Comparison of ENCODE assay signal across 8 mouse cellular contexts in the genomic region with DNA sequence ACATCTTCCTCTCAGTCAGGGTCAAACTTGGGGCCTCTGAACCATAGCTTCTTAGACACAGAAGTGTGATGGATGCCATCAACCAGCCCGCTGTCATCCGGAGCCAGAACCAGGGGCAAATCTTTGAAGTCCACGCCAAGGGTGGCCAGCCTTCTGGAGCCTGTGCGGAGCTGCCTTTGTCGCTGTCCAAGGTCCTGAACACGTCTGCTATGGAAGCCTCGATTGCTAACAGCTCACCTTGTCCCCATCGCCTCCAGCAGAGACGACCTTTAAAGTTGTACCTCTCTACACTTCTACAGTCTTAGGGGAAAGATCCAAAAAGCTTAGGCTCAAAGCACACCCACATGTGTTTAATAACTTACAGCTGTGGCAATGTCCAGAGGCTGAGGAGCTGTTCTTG. TPM values are rescaled to one million over a fixed set of nuclear protein-coding genes. Genes with fewer than 3 reads are reported as not detected.
DNase-seq lines count a peak whose midpoint lies in the region; ATAC-seq lines count a peak whose summit lies in the region.

No protein-coding gene starts in this region.

- no peak overlapping the region for H3K27ac ChIP-seq in forebrain, embryonic 14.5 days (ENCODE audit: low read depth, low read length)
- H3K27ac ChIP-seq in forebrain, embryonic 12.5 days = no peak overlapping the region

- H3K4me3 ChIP-seq in forebrain, embryonic 14.5 days (ENCODE audit: low read depth, low read length) = no peak overlapping the region
- H3K4me3 ChIP-seq in forebrain, embryonic 12.5 days (replicated peaks) = no peak overlapping the region

- no peak overlapping the region for H3K4me2 ChIP-seq in forebrain, embryonic 14.5 days (ENCODE audit: low read length)
- H3K4me2 ChIP-seq in forebrain, embryonic 12.5 days = no peak overlapping the region

- DNase-seq in forebrain, embryonic 14.5 days (ENCODE audit: low spot score) = peak; percentile 54
- DNase-seq in 3T3-L1 (ENCODE audit: low read depth, low spot score) = peak; percentile 72
- DNase-seq in adrenal gland, postnatal 36 days = peak; percentile 84 to 88
- peak; percentile 68 for DNase-seq in hindlimb bud, embryonic 11.5 days (ENCODE audit: extremely low spot score, low read depth, low spot score)
- peak; percentile 90 for DNase-seq in thymus, postnatal 4 days
- DNase-seq in layer of hippocampus, adult 18-20 months (ENCODE audit: low spot score in 2 of 2) = no peak

- no peaks in the 10 kb centered on the region for H3K9me3 ChIP-seq in forebrain, embryonic 14.5 days (replicated peaks; ENCODE audit: control insufficient read depth, low read length)
- no peaks in the 10 kb centered on the region for H3K9me3 ChIP-seq in forebrain, embryonic 12.5 days

- WGBS in forebrain, embryonic 14.5 days = 4% methylated on average over 9 of the region's 9 CpGs
- WGBS in forebrain, embryonic 12.5 days = 6% methylated on average over 9 of the region's 9 CpGs

- no peaks in the 10 kb centered on the region for H3K36me3 ChIP-seq in forebrain, embryonic 14.5 days (ENCODE audit: control insufficient read depth, insufficient read depth, low read length)
- no peaks in the 10 kb centered on the region for H3K36me3 ChIP-seq in forebrain, embryonic 12.5 days (replicated peaks)

- no peaks in the 10 kb centered on the region for H3K4me1 ChIP-seq in forebrain, embryonic 14.5 days (ENCODE audit: control insufficient read depth, insufficient read depth, low read length)
- peaks cover 9% of the 10 kb centered on the region for H3K4me1 ChIP-seq in forebrain, embryonic 12.5 days

- peaks cover 17% of the 10 kb centered on the region for H3K27me3 ChIP-seq in forebrain, embryonic 14.5 days (replicated peaks; ENCODE audit: control insufficient read depth, insufficient read depth, low read length)
- peaks cover 61% of the 10 kb centered on the region for H3K27me3 ChIP-seq in forebrain, embryonic 12.5 days

- ATAC-seq in forebrain, embryonic 14.5 days = no peak
- no peak for ATAC-seq in forebrain, embryonic 12.5 days (ENCODE audit: low FRiP score)
- 0 out of 2 replicates have a peak, but pooled peaks have one; percentile 39 for ATAC-seq in megakaryocyte, adult 5-6 weeks (ENCODE audit: poor library complexity, severe bottlenecking)

- no peak overlapping the region for H3K9ac ChIP-seq in forebrain, embryonic 14.5 days (ENCODE audit: low read length)
- no peak overlapping the region for H3K9ac ChIP-seq in forebrain, embryonic 12.5 days

RNA-seq across cellular contexts. Expression of gene Gas2l2, which starts 8.0 kb away (rescaled TPM):
- polyA plus RNA-seq in forebrain, embryonic 14.5 days (2014; fragmentation: Nextera tagmentation; extraction: Ambion mirVana) = 0.32 and 0.38 TPM in 2 replicates
- polyA plus RNA-seq in forebrain, embryonic 12.5 days (2016; fragmentation: Nextera tagmentation; extraction: Ambion mirVana) = 0.08 and 0.22 TPM in 2 replicates
- not detected for total RNA-seq in adrenal gland, postnatal 36 days (2021)
- total RNA-seq in megakaryocyte, adult 5-6 weeks (2015) = not detected in 2 replicates
- not detected in 2 replicates for total RNA-seq in megakaryocyte, adult 5-6 weeks (2017)
- total RNA-seq in layer of hippocampus, adult 18-20 months (2021) = under 1 TPM; 0.28 to 0.32 TPM

RNA-seq across cellular contexts. Expression of gene Rasl10b, which starts 12.4 kb away (rescaled TPM):
- polyA plus RNA-seq in forebrain, embryonic 14.5 days (2014; fragmentation: Nextera tagmentation; extraction: Ambion mirVana) = 7.9 and 12.3 TPM in 2 replicates
- 11.0 and 13.9 TPM in 2 replicates for polyA plus RNA-seq in forebrain, embryonic 12.5 days (2016; fragmentation: Nextera tagmentation; extraction: Ambion mirVana)
- total RNA-seq in adrenal gland, postnatal 36 days (2021) = 10 to 100 TPM; 12.0 to 13.6 TPM
- not detected in 2 replicates for total RNA-seq in megakaryocyte, adult 5-6 weeks (2015)
- total RNA-seq in megakaryocyte, adult 5-6 weeks (2017) = not detected in 2 replicates
- total RNA-seq in layer of hippocampus, adult 18-20 months (2021) = 100 to 1,000 TPM; 243 to 245 TPM

RNA-seq across cellular contexts. Expression of gene 1700020L24Rik, which starts 16.2 kb away (rescaled TPM):
- polyA plus RNA-seq in forebrain, embryonic 14.5 days (2014; fragmentation: Nextera tagmentation; extraction: Ambion mirVana) = 0.36 TPM in 1 of 2 replicates, not detected in the other
- 0.29 and 0.35 TPM in 2 replicates for polyA plus RNA-seq in forebrain, embryonic 12.5 days (2016; fragmentation: Nextera tagmentation; extraction: Ambion mirVana)
- under 1 TPM; 0.30 to 0.43 TPM for total RNA-seq in adrenal gland, postnatal 36 days (2021)
- total RNA-seq in megakaryocyte, adult 5-6 weeks (2015) = 19.7 and 21.4 TPM in 2 replicates
- 44.8 and 55.4 TPM in 2 replicates for total RNA-seq in megakaryocyte, adult 5-6 weeks (2017)
- under 1 TPM in 1 of 2 experiments, not detected in 1; 0.54 TPM for total RNA-seq in layer of hippocampus, adult 18-20 months (2021)

RNA-seq across cellular contexts. Expression of gene Mmp28, which starts 41.6 kb away (rescaled TPM):
- 1.8 and 2.2 TPM in 2 replicates for polyA plus RNA-seq in forebrain, embryonic 14.5 days (2014; fragmentation: Nextera tagmentation; extraction: Ambion mirVana)
- 1.5 and 2.7 TPM in 2 replicates for polyA plus RNA-seq in forebrain, embryonic 12.5 days (2016; fragmentation: Nextera tagmentation; extraction: Ambion mirVana)
- total RNA-seq in adrenal gland, postnatal 36 days (2021) = 10 to 100 TPM; 11.0 to 12.7 TPM
- 6.2 and 8.9 TPM in 2 replicates for total RNA-seq in megakaryocyte, adult 5-6 weeks (2015)
- total RNA-seq in megakaryocyte, adult 5-6 weeks (2017) = 3.0 and 4.1 TPM in 2 replicates
- 1 to 10 TPM; 2.9 TPM for total RNA-seq in layer of hippocampus, adult 18-20 months (2021)

RNA-seq across cellular contexts. Expression of gene Taf15, which starts 51.6 kb away (rescaled TPM):
- polyA plus RNA-seq in forebrain, embryonic 14.5 days (2014; fragmentation: Nextera tagmentation; extraction: Ambion mirVana) = 8.1 and 10.2 TPM in 2 replicates
- 14.7 and 20.0 TPM in 2 replicates for polyA plus RNA-seq in forebrain, embryonic 12.5 days (2016; fragmentation: Nextera tagmentation; extraction: Ambion mirVana)
- 10 to 100 TPM; 62.2 to 78.5 TPM for total RNA-seq in adrenal gland, postnatal 36 days (2021)
- 44.8 and 54.0 TPM in 2 replicates for total RNA-seq in megakaryocyte, adult 5-6 weeks (2015)
- total RNA-seq in megakaryocyte, adult 5-6 weeks (2017) = 37.4 and 39.2 TPM in 2 replicates
- 10 to 100 TPM; 69.1 to 70.7 TPM for total RNA-seq in layer of hippocampus, adult 18-20 months (2021)

Comparison
In these comparisons a context has a peak if more than half of its experiments do, and no peak if none do; other contexts are left out.
1. DNase-seq: peak in forebrain, embryonic 14.5 days (single experiment), 3T3-L1 (single experiment), adrenal gland, postnatal 36 days (2 of 2), hindlimb bud, embryonic 11.5 days (single experiment) and thymus, postnatal 4 days (single experiment); none in layer of hippocampus, adult 18-20 months (0 of 2).
2. RNA of gene Rasl10b, which starts 12.4 kb away (total RNA-seq): 243 to 245 TPM in layer of hippocampus, adult 18-20 months; 12.0 to 13.6 TPM in adrenal gland, postnatal 36 days and not detected in megakaryocyte, adult 5-6 weeks; every median in the first group is over 10 times any median in the second.
3. RNA of gene 1700020L24Rik, which starts 16.2 kb away (total RNA-seq): 19.7 to 55.4 TPM in megakaryocyte, adult 5-6 weeks; 0.54 TPM in layer of hippocampus, adult 18-20 months and 0.30 to 0.43 TPM in adrenal gland, postnatal 36 days; every median in the first group is over 10 times any median in the second.